Mouse (Mus musculus) spleen, postnatal 4 days (tissue): Measurements from ENCODE around the gene Gramd1b.

Experiments used
- DNase-seq, 2 experiments: peaks; one replicate each; pipeline ENCODE4 v3.0.0; 2022; ENCODE audit warnings: low spot score in 2 of 2

Gramd1b gene

DNA sequence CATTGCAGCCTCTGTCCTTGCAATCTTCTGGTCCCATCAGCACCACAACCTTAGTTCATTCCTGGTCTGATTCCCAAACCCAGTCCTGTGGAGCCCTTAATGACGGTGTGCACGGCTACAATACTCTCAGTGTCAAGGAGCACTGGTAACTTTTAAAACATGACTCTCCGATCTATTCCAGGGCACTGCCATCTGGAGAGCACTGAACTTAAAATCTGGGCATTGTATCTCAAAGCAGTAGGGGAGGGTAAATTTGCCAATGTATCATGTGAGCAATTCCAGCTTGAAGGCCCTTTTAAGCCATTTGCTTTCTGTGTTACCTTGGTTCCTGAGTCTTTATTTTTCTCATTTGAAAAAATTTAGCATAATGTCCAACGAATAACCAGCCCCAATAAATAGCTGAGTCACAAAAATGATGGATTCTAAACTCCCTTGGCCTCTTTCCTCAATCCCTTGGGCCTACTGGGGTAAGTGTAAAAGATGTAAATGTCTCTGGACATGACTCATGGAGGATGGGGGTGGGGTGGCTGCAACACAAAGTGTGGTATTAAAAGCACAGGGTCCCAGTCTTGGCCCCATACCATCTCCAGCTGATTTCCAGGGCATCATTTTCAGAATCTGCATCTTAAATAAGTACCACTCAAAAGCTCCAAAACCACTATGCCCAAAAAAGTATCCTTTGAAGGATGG lies 193.9 kb downstream of the Gramd1b start:
- no peak for DNase-seq

DNA sequence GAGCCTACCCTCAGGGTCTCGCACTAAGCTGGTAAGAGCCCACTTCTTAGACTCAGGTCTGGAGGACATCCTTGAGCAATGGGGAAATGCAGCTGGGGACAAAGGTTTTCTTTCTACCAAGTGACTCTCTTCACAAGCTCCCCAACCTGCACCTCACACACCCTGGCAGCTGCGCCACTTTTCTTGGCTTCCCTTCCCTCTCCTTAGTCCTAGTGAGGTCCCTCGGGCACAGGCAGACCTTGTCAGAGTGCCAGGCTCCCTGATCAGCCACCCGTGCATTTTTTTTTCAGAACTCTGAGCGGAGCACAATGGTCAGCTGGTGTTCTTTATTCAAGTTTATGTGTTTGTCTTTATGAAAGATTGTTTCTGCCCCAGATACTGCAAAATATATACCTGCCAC lies 194.5 kb downstream of the Gramd1b start:
- no peak for DNase-seq

GRCm38 (mm10) chr9:40334617-40335016 lies 196.6 kb downstream of the Gramd1b start:
- DNase-seq, result no peak

GRCm38 (mm10) chr9:40333649-40334396 lies 197.4 kb downstream of the Gramd1b start:
- peak; percentile 58 to 87 for DNase-seq

DNA sequence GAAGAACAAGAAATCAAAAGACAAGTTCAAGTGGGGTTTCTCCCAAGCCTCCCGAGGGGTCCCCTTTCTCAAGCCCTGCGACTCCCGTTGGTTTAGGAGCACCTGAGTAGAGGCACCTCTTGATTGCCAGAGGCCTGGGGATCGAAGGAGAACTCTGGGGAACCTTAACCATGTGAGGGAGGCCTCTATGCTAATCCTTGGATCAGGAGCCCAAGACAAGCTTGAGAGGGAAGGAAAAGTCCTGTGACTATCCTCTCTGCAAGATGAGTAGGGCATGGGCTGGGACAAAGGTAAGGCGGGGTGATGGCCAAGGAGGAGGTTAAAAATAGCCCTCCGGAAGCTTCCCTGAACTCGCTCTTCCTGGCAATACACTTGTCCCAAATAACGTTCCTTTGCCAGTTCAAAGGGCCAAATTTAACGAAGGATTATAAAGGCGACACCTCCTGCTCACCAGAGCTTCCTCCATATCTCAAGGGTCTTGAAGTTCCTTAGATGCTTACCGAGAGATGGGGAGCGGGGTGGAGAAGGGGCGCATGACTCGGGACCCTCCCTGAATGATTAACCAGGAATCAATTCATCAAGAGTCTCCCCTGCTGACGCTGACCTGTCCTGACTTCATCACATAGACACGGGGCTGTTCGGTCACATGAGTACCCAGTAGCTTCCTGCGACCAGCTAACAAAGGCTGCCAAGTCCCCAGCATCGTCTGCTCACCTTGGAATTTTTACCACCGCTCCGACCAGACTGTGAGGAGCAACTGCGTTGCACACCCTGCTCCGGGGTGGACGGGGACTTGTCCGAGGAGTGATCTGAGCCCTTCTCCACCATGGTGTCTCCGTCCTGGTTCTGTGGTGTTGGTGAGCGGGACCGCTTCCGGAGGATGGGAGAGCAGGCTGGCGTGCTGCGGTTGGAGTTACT lies 198.2 kb downstream of the Gramd1b start:
- DNase-seq, result no peak

GRCm38 (mm10) chr9:40332326-40332725 lies 198.9 kb downstream of the Gramd1b start:
- no peak for DNase-seq

GRCm38 (mm10) chr9:40331411-40332286 lies 199.5 kb downstream of the Gramd1b start:
- DNase-seq, result no peak

DNA sequence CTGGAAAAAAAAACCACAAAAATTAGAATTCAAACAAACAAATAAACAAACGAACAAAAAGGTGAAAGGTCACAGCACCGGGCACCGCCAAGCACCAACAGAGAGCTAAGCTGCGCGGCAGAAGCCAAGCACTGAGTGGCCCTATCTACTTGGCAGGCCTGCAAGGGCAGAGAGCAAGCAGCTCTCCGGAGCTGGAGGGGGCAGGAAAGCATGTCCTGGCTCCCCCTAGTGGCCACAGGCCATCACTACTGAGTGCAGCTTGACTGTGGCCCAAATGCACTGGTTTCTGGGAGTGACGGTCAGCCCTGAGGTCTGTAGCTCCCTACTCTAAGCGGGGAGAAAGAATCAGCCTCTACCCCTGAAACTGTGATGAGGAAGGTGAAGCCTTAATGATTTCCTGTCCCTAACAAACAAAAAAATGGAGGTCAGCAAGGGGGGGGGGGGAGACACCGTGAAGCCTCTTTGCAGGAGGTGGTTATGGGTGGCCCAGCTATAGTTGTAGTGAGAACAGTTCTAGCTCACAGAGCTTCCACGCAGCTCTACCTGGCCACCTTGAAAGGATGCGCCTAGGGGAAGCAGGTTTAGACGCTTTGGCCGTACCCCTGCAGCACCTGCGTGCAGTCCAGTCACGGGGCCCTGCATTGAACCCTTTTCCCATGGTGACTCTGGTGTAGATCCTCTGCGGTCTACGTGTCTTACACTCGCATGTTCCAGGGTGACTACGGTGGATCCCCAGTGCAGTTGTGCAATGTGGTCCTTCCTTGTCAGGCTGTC lies 200.4 kb downstream of the Gramd1b start:
- DNase-seq, result peak; percentile 72 to 89

- no peak for DNase-seq
Measured at GRCm38 (mm10) chr9:40326260-40326915, 204.8 kb downstream of the Gramd1b start.

- DNase-seq, result no peak
Measured at GRCm38 (mm10) chr9:40324826-40325225, 206.4 kb downstream of the Gramd1b start.

GRCm38 (mm10) chr9:40324232-40324792 lies 206.9 kb downstream of the Gramd1b start:
- no peak for DNase-seq

DNA sequence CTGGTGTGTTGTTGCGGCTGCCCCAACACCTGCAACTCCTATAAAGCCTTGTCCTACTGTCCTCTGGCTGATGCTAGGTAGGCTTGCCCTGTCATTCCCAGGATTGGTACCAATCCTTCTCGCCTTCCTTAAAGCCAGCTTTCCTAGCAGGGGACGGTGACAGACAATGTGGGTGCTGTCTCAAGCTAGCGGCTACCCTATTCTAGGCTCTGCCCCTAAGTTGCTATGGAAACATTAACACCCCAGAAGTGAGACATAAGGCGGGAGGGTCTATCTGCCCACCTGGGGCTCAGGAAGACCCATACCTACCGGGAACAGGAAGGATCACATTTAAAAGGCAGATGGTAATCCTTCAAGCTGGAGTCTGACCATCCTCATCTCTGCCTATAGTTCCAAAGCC lies 207.4 kb downstream of the Gramd1b start:
- DNase-seq, result no peak

DNA sequence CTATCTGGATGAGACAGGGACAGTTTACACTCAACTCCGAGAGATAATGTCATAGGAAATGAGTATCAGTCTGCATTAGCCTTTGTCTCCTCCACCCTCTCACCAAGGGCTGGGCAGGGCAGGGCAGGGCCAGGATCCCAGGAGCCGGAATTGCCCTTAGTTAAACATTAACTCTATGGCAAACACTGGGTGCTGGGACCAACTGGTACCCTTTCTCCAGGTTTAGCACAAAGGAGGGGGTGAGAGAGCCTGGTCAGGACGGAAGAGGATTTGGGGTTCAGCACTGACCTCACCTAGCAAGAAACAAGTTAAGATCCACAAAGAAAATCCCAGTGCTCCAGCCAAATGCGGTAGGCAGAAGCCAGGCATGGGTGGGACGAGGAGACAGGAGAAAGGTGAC lies 208.0 kb downstream of the Gramd1b start:
- no peak for DNase-seq

- no peak for DNase-seq
Measured at GRCm38 (mm10) chr9:40322372-40322771, 208.8 kb downstream of the Gramd1b start.

DNA sequence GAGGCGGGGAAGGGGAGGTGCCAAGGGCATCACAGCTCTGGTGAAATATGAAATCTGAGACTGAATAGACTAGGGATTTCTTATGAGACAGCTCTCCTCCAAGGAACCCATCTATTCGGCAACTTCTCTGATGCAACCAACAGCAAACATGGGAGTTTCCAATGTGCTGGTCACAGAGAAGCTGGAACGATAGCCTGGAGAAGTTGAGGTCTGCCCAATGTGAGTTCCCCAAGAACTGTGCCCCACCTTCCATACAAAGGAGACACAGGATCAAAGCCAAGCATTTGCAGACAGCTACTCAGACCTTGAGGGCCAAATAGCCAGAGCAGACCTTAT lies 209.5 kb downstream of the Gramd1b start:
- no peak for DNase-seq

GRCm38 (mm10) chr9:40320879-40321667 lies 210.1 kb downstream of the Gramd1b start:
- DNase-seq, result peak in 1 of 2 experiments; percentile 17

DNA sequence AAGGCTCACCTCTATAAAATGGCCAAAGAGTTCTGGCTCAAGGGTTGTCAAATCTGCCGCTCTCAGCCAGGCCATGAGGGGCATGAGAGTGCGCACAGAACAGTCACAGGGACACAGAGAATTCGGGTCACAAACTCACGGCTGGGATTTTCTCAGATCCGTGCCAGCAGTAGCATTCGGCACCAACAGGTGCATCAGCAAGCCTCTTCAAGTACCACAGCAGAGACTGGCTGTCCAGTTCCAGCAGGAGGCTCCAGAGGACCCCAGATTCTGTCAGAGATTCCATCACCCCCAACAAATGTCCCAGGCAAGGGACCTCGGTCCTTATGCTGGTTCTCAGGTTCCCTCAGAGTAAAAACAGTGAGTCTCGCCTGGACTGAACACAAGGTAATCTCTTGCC lies 210.8 kb downstream of the Gramd1b start:
- no peak for DNase-seq

DNA sequence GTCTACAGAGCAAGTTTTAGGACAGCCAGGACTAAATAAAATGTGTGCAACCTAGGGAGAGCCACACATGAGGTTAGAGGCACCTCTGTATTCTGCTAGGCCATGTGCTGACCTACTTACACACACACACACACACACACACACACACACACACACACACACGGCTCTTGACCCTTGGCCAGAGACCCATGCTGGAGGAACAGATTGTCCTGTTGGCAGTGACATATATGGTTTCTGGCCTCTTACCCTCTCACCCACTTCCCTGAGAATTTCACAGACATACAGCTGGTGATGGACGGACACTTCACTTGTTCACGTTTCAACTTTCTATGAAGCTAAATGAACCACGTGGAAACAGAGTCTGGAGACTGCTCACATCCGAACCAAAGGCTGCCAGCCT lies 212.4 kb downstream of the Gramd1b start:
- DNase-seq, result no peak

DNA sequence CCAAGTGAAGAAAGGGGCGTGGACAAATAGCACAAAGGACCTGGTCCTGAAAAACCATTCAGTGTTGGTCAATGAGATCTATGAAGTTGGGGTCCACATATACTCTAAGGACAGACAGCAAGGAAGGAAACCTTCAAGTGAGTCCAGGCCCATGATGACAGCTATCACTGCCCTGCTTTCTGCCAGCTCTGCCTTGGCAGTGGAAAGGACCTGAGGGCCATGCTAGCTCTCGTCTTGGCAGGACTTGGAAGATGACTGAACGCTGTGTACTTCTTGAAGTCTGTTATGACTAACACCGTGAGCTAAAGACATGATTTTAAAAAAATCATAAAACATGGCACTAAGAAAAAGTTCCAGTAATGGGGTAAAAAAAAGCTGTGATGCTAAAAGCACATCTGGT lies 213.4 kb downstream of the Gramd1b start:
- no peak for DNase-seq
